Comparison of ENCODE assay signal across 7 mouse cellular contexts in genomic region chr7:16399098-16399819, GRCm38 (mm10). TPM values are rescaled to one million over a fixed set of nuclear protein-coding genes. Genes with fewer than 3 reads are reported as not detected.
DNase-seq lines count a peak whose midpoint lies in the region; ATAC-seq lines count a peak whose summit lies in the region.

No protein-coding gene starts in this region.

- H3K4me1 ChIP-seq in embryonic facial prominence, embryonic 11.5 days (ENCODE audit: control insufficient read depth, insufficient read depth, low read length): no peaks in the 10 kb centered on the region
- H3K4me1 ChIP-seq in limb, embryonic 12.5 days (replicated peaks): peaks cover 17% of the 10 kb centered on the region
- peaks cover 17% of the 10 kb centered on the region for H3K4me1 ChIP-seq in midbrain, embryonic 14.5 days (ENCODE audit: control insufficient read depth, insufficient read depth, low read length)

- peak overlapping the region; percentile 92 for H3K4me3 ChIP-seq in embryonic facial prominence, embryonic 11.5 days (ENCODE audit: low read depth, low read length)
- H3K4me3 ChIP-seq in limb, embryonic 12.5 days (replicated peaks): peak overlapping the region; percentile 88
- peak overlapping the region; percentile 95 for H3K4me3 ChIP-seq in midbrain, embryonic 14.5 days (replicated peaks; ENCODE audit: low read depth, low read length)

- 1% methylated on average over 31 of the region's 31 CpGs for WGBS in embryonic facial prominence, embryonic 11.5 days
- WGBS in limb, embryonic 12.5 days: 1% methylated on average over 31 of the region's 31 CpGs
- WGBS in midbrain, embryonic 14.5 days: under 1% methylated on average over 31 of the region's 31 CpGs

- peak; percentile 86 for DNase-seq in adrenal gland, postnatal 25 days
- DNase-seq in embryonic facial prominence, embryonic 11.5 days (ENCODE audit: low spot score): peak; percentile 95
- DNase-seq in heart, adult 11 months: peak; percentile 100
- DNase-seq in kidney, adult 11 months: peak; percentile 94
- peak; percentile 94 for DNase-seq in midbrain, embryonic 14.5 days
- peak; percentile 85 for DNase-seq in spleen, adult 12 weeks (ENCODE audit: low spot score)

- H3K9me3 ChIP-seq in embryonic facial prominence, embryonic 11.5 days (replicated peaks; ENCODE audit: control insufficient read depth, low read length): no peaks in the 10 kb centered on the region
- H3K9me3 ChIP-seq in limb, embryonic 12.5 days: no peaks in the 10 kb centered on the region
- H3K9me3 ChIP-seq in midbrain, embryonic 14.5 days (ENCODE audit: control insufficient read depth, low read length): no peaks in the 10 kb centered on the region

- H3K4me2 ChIP-seq in embryonic facial prominence, embryonic 11.5 days (ENCODE audit: low read depth, low read length): peak overlapping the region; percentile 69
- H3K4me2 ChIP-seq in limb, embryonic 12.5 days: peak overlapping the region; percentile 81
- H3K4me2 ChIP-seq in midbrain, embryonic 14.5 days (ENCODE audit: low read length): peak overlapping the region; percentile 77

- peak; percentile 66 for ATAC-seq in embryonic facial prominence, embryonic 11.5 days (replicated peaks; ENCODE audit: insufficient number of reproducible peaks, low FRiP score, low TSS enrichment, low read depth)
- ATAC-seq in limb, embryonic 12.5 days (ENCODE audit: insufficient number of reproducible peaks, insufficient read depth, low FRiP score, low TSS enrichment, low read depth): peak; percentile 76
- ATAC-seq in midbrain, embryonic 14.5 days (ENCODE audit: low FRiP score, low TSS enrichment): peak; percentile 81

- H3K9ac ChIP-seq in embryonic facial prominence, embryonic 11.5 days (replicated peaks; ENCODE audit: low read length): peak overlapping the region; percentile 68
- H3K9ac ChIP-seq in limb, embryonic 12.5 days (replicated peaks): peak overlapping the region; percentile 99
- peak overlapping the region; percentile 100 for H3K9ac ChIP-seq in midbrain, embryonic 14.5 days (replicated peaks; ENCODE audit: low read length)

- H3K27ac ChIP-seq in embryonic facial prominence, embryonic 11.5 days (replicated peaks; ENCODE audit: low read depth, low read length): peak overlapping the region; percentile 100
- peak overlapping the region; percentile 100 for H3K27ac ChIP-seq in limb, embryonic 12.5 days
- H3K27ac ChIP-seq in midbrain, embryonic 14.5 days (replicated peaks; ENCODE audit: low read depth, low read length): peak overlapping the region; percentile 100

- H3K27me3 ChIP-seq in embryonic facial prominence, embryonic 11.5 days (ENCODE audit: control insufficient read depth, insufficient read depth, low read length): no peaks in the 10 kb centered on the region
- H3K27me3 ChIP-seq in limb, embryonic 12.5 days: no peaks in the 10 kb centered on the region
- no peaks in the 10 kb centered on the region for H3K27me3 ChIP-seq in midbrain, embryonic 14.5 days (ENCODE audit: control insufficient read depth, insufficient read depth, low read length)

- H3K36me3 ChIP-seq in embryonic facial prominence, embryonic 11.5 days (replicated peaks; ENCODE audit: control insufficient read depth, insufficient read depth, low read depth, low read length): no peaks in the 10 kb centered on the region
- no peaks in the 10 kb centered on the region for H3K36me3 ChIP-seq in limb, embryonic 12.5 days
- H3K36me3 ChIP-seq in midbrain, embryonic 14.5 days (ENCODE audit: control insufficient read depth, insufficient read depth, low read length): no peaks in the 10 kb centered on the region

RNA-seq across cellular contexts. Expression of gene Zc3h4, which starts 1.5 kb away (rescaled TPM):
- 47.1 and 57.3 TPM in 2 replicates for total RNA-seq in adrenal gland, postnatal 25 days (2021)
- polyA plus RNA-seq in embryonic facial prominence, embryonic 11.5 days (2014; fragmentation: Nextera tagmentation; extraction: Ambion mirVana): 13.7 and 14.6 TPM in 2 replicates
- 26.3 and 26.8 TPM in 2 replicates for polyA plus RNA-seq in limb, embryonic 12.5 days (2016; fragmentation: Nextera tagmentation; extraction: Ambion mirVana)
- 17.1 and 19.2 TPM in 2 replicates for polyA plus RNA-seq in midbrain, embryonic 14.5 days (2014; fragmentation: Nextera tagmentation; extraction: Ambion mirVana)

RNA-seq across cellular contexts. Expression of gene Sae1, which starts 11.7 kb away (rescaled TPM):
- total RNA-seq in adrenal gland, postnatal 25 days (2021): 67.1 and 74.1 TPM in 2 replicates
- 433 and 434 TPM in 2 replicates for polyA plus RNA-seq in embryonic facial prominence, embryonic 11.5 days (2014; fragmentation: Nextera tagmentation; extraction: Ambion mirVana)
- 404 and 415 TPM in 2 replicates for polyA plus RNA-seq in limb, embryonic 12.5 days (2016; fragmentation: Nextera tagmentation; extraction: Ambion mirVana)
- 178 and 240 TPM in 2 replicates for polyA plus RNA-seq in midbrain, embryonic 14.5 days (2014; fragmentation: Nextera tagmentation; extraction: Ambion mirVana)

RNA-seq across cellular contexts. Expression of gene Tmem160, which starts 53.3 kb away (rescaled TPM):
- 62.2 and 70.3 TPM in 2 replicates for total RNA-seq in adrenal gland, postnatal 25 days (2021)
- 50.7 and 60.0 TPM in 2 replicates for polyA plus RNA-seq in embryonic facial prominence, embryonic 11.5 days (2014; fragmentation: Nextera tagmentation; extraction: Ambion mirVana)
- 59.7 and 62.0 TPM in 2 replicates for polyA plus RNA-seq in limb, embryonic 12.5 days (2016; fragmentation: Nextera tagmentation; extraction: Ambion mirVana)
- 59.6 and 84.1 TPM in 2 replicates for polyA plus RNA-seq in midbrain, embryonic 14.5 days (2014; fragmentation: Nextera tagmentation; extraction: Ambion mirVana)

Comparison
In these comparisons a context has a peak if more than half of its experiments do, and no peak if none do; other contexts are left out.
1. Peak in every context shown above with its lines: DNase-seq, ATAC-seq, H3K4me3 ChIP-seq and H3K27ac ChIP-seq.